Mouse (Mus musculus): ENCODE data around the gene Sidt1. TPM values are rescaled to one million over a fixed set of nuclear protein-coding genes. Genes with fewer than 3 reads are reported as not detected.

Gene Sidt1
- polyA plus RNA-seq, 1 experiment from 2014 or later = 1.1 TPM

- Histone ChIP-seq H3K27me3 (replicated peaks) (no peaks in the 10 kb centered on the region), H3K36me3 (no peaks in the 10 kb centered on the region), H3K4me3 (replicated peaks) (no peak overlapping the region), H3K9me3 (no peaks in the 10 kb centered on the region), H3K9ac (no peak overlapping the region), H3K4me2 (replicated peaks) (no peak overlapping the region), H3K27ac (no peak overlapping the region), H3K4me1 (replicated peaks) (no peaks in the 10 kb centered on the region)
- no peak for ATAC-seq
- WGBS = 83% methylated on average over 7 of the region's 7 CpGs
Measured at GRCm38 (mm10) chr16:44268541-44269215, 64.3 kb downstream of the Sidt1 start.

- WGBS = 87% methylated on average over 6 of the region's 6 CpGs
- Histone ChIP-seq H3K4me3 (replicated peaks) (no peak overlapping the region), H3K27me3 (replicated peaks) (no peaks in the 10 kb centered on the region), H3K27ac (no peak overlapping the region), H3K4me1 (replicated peaks) (no peaks in the 10 kb centered on the region), H3K9me3 (no peaks in the 10 kb centered on the region), H3K36me3 (no peaks in the 10 kb centered on the region), H3K4me2 (replicated peaks) (no peak overlapping the region), H3K9ac (no peak overlapping the region)
- no peak for ATAC-seq
Measured at GRCm38 (mm10) chr16:44265562-44265961, 67.4 kb downstream of the Sidt1 start.

- H3K27me3 ChIP-seq (replicated peaks) = no peaks in the 10 kb centered on the region
- ATAC-seq = no peak
- no peak overlapping the region for H3K27ac ChIP-seq
- no peak overlapping the region for H3K4me2 ChIP-seq (replicated peaks)
- no peak overlapping the region for H3K4me3 ChIP-seq (replicated peaks)
- no peak overlapping the region for H3K9ac ChIP-seq
- no peaks in the 10 kb centered on the region for H3K36me3 ChIP-seq
- no peaks in the 10 kb centered on the region for H3K4me1 ChIP-seq (replicated peaks)
- no peaks in the 10 kb centered on the region for H3K9me3 ChIP-seq
- WGBS = 54% methylated on average over 2 of the region's 2 CpGs
Measured at GRCm38 (mm10) chr16:44264916-44265315, 68.1 kb downstream of the Sidt1 start.

- Histone ChIP-seq H3K27me3 (replicated peaks) (no peaks in the 10 kb centered on the region), H3K9ac (no peak overlapping the region), H3K27ac (no peak overlapping the region), H3K4me1 (replicated peaks) (no peaks in the 10 kb centered on the region), H3K4me3 (replicated peaks) (no peak overlapping the region), H3K9me3 (no peaks in the 10 kb centered on the region), H3K4me2 (replicated peaks) (no peak overlapping the region), H3K36me3 (no peaks in the 10 kb centered on the region)
- no peak for ATAC-seq
- 81% methylated on average over 3 of the region's 3 CpGs for WGBS
Measured at GRCm38 (mm10) chr16:44257476-44257875, 75.5 kb downstream of the Sidt1 start.

- Histone ChIP-seq H3K36me3 (no peaks in the 10 kb centered on the region), H3K4me3 (replicated peaks) (no peak overlapping the region), H3K27ac (no peak overlapping the region; the same call in 1 of the 2 replicates), H3K9ac (no peak overlapping the region), H3K9me3 (no peaks in the 10 kb centered on the region), H3K27me3 (replicated peaks) (no peaks in the 10 kb centered on the region), H3K4me2 (replicated peaks) (no peak overlapping the region), H3K4me1 (replicated peaks) (no peaks in the 10 kb centered on the region)
- peak; percentile 89 for ATAC-seq
- 55% methylated on average over 7 of the region's 7 CpGs for WGBS
Measured at GRCm38 (mm10) chr16:44254698-44255097, 78.3 kb downstream of the Sidt1 start.

- no peaks in the 10 kb centered on the region for H3K27me3 ChIP-seq (replicated peaks)
- ATAC-seq = peak; percentile 25; the same call in 1 of the 2 replicates
Measured at GRCm38 (mm10) chr16:44253797-44254634, 79.0 kb downstream of the Sidt1 start.

GRCm38 (mm10) chr16:44252735-44253134, 80.3 kb downstream of the Sidt1 start:
- Histone ChIP-seq H3K27me3 (replicated peaks) (no peaks in the 10 kb centered on the region), H3K9ac (no peak overlapping the region), H3K36me3 (no peaks in the 10 kb centered on the region), H3K27ac (no peak overlapping the region), H3K4me1 (replicated peaks) (no peaks in the 10 kb centered on the region), H3K4me3 (replicated peaks) (no peak overlapping the region), H3K4me2 (replicated peaks) (no peak overlapping the region), H3K9me3 (no peaks in the 10 kb centered on the region)
- 87% methylated on average over 3 of the region's 3 CpGs for WGBS
- ATAC-seq = no peak

More at GRCm38 (mm10) chr16:44253797-44254634, 79.0 kb downstream of the Sidt1 start:
- Histone ChIP-seq H3K9ac (no peak overlapping the region), H3K36me3 (no peaks in the 10 kb centered on the region), H3K4me1 (replicated peaks) (no peaks in the 10 kb centered on the region), H3K9me3 (no peaks in the 10 kb centered on the region), H3K4me3 (replicated peaks) (no peak overlapping the region), H3K27ac (0 out of 2 replicates have a peak overlapping the region, but pooled peaks have one; percentile 10), H3K4me2 (replicated peaks) (no peak overlapping the region)
- 68% methylated on average over 7 of the region's 7 CpGs for WGBS

GRCm38 (mm10) chr16:44249985-44250384, 83.0 kb downstream of the Sidt1 start:
- H3K27ac ChIP-seq = no peak overlapping the region
- no peaks in the 10 kb centered on the region for H3K9me3 ChIP-seq
- WGBS = 73% methylated on average over 10 of the region's 10 CpGs
- no peak overlapping the region for H3K9ac ChIP-seq
- H3K27me3 ChIP-seq (replicated peaks) = no peaks in the 10 kb centered on the region
- no peak overlapping the region for H3K4me2 ChIP-seq (replicated peaks)
- ATAC-seq = no peak
- H3K36me3 ChIP-seq = no peaks in the 10 kb centered on the region
- no peak overlapping the region for H3K4me3 ChIP-seq (replicated peaks)
- no peaks in the 10 kb centered on the region for H3K4me1 ChIP-seq (replicated peaks)

- no peaks in the 10 kb centered on the region for H3K9me3 ChIP-seq
- WGBS = 66% methylated on average over 7 of the region's 7 CpGs
- ATAC-seq = no peak
- H3K9ac ChIP-seq = no peak overlapping the region
- H3K4me3 ChIP-seq (replicated peaks) = no peak overlapping the region
- no peak overlapping the region for H3K27ac ChIP-seq
- H3K27me3 ChIP-seq (replicated peaks) = no peaks in the 10 kb centered on the region
- H3K4me1 ChIP-seq (replicated peaks) = no peaks in the 10 kb centered on the region
- no peak overlapping the region for H3K4me2 ChIP-seq (replicated peaks)
- no peaks in the 10 kb centered on the region for H3K36me3 ChIP-seq
Measured at GRCm38 (mm10) chr16:44243323-44243722, 89.7 kb downstream of the Sidt1 start.

- Histone ChIP-seq H3K27ac (no peak overlapping the region), H3K4me3 (replicated peaks) (no peak overlapping the region), H3K4me1 (replicated peaks) (no peaks in the 10 kb centered on the region), H3K9me3 (no peaks in the 10 kb centered on the region), H3K36me3 (no peaks in the 10 kb centered on the region), H3K27me3 (replicated peaks) (no peaks in the 10 kb centered on the region), H3K9ac (no peak overlapping the region), H3K4me2 (replicated peaks) (no peak overlapping the region)
- peak; percentile 67 for ATAC-seq
- WGBS = 3% methylated on average over 1 of the region's 1 CpGs
Measured at GRCm38 (mm10) chr16:44242633-44243032, 90.4 kb downstream of the Sidt1 start.

- no peaks in the 10 kb centered on the region for H3K36me3 ChIP-seq
- no peak overlapping the region for H3K4me3 ChIP-seq (replicated peaks)
- H3K9ac ChIP-seq = no peak overlapping the region
- no peaks in the 10 kb centered on the region for H3K27me3 ChIP-seq (replicated peaks)
- no peaks in the 10 kb centered on the region for H3K9me3 ChIP-seq
- no peak overlapping the region for H3K27ac ChIP-seq
- 67% methylated on average over 8 of the region's 8 CpGs for WGBS
- no peak overlapping the region for H3K4me2 ChIP-seq (replicated peaks)
- H3K4me1 ChIP-seq (replicated peaks) = no peaks in the 10 kb centered on the region
- ATAC-seq = no peak
Measured at GRCm38 (mm10) chr16:44240406-44240805, 92.6 kb downstream of the Sidt1 start.

GRCm38 (mm10) chr16:44238835-44239263, 94.1 kb downstream of the Sidt1 start:
- H3K4me2 ChIP-seq (replicated peaks) = no peak overlapping the region
- H3K9ac ChIP-seq = no peak overlapping the region
- 38% methylated on average over 10 of the region's 10 CpGs for WGBS
- H3K36me3 ChIP-seq = no peaks in the 10 kb centered on the region
- no peaks in the 10 kb centered on the region for H3K27me3 ChIP-seq (replicated peaks)
- H3K9me3 ChIP-seq = no peaks in the 10 kb centered on the region
- no peak for ATAC-seq
- H3K4me3 ChIP-seq (replicated peaks) = no peak overlapping the region
- no peak overlapping the region for H3K27ac ChIP-seq
- no peaks in the 10 kb centered on the region for H3K4me1 ChIP-seq (replicated peaks)
